Mouse (Mus musculus): ENCODE measurements at regions not wholly inside any gene's neighbourhood (a gene's known extent, or its start where the extent isn't known, plus 50 kb on each side); places are given as distances from the start of the nearest gene placed in this dataset.

GRCm38 (mm10) chr17:4425342-4425741 is 568.8 kb upstream of the Arid1b start:
- CTCF ChIA-PET: no interaction called here

DNA sequence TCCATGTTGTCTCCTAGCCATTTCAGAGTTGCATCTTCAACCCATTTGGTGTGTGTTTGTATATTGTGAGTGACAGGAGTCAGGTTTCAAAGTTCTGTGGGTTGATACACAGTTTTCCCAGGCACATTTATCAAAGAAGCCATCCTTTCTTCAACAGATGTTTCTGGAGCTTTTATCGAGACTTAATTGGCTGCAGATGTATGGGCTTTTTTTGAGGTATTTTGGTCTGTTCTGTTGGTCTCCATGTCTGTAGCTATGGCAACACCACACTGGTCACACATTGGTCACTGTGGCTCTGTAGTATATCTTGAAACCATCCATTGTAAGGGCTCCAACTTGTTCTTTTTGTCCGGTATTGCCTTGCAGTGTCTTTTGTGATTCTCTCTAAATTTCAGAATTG is 565.1 kb upstream of the Arid1b start:
- CTCF ChIA-PET: no interaction called here

- CTCF ChIA-PET: no interaction called here
These were observed 548.5 kb upstream of the Arid1b start for GRCm38 (mm10) chr17:4445606-4446005.

DNA sequence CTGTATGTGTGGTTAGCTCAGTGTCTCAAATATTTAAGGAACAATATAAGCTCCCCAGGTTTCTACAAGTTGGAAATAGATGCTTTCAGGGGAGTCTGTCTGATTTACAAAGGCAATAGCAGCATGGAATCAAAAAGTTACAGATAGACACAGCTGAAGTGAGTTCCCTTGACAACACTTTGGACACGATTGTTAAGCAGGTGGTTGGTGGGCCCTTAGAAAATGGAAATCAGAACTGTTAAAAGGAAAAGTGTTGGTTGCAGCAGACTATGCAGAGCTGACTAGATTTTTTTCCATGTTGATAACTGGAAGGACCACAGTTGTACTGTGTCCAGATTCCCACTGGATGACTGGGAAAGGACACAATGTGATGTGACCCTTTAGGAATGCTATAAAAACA is 536.6 kb upstream of the Arid1b start:
- CTCF ChIA-PET: interaction anchor here (0.7 kb wide), 1 partner anchor 444 kb away, joined by 3 read pairs; no protein-coding TSS in a partner anchor

DNA sequence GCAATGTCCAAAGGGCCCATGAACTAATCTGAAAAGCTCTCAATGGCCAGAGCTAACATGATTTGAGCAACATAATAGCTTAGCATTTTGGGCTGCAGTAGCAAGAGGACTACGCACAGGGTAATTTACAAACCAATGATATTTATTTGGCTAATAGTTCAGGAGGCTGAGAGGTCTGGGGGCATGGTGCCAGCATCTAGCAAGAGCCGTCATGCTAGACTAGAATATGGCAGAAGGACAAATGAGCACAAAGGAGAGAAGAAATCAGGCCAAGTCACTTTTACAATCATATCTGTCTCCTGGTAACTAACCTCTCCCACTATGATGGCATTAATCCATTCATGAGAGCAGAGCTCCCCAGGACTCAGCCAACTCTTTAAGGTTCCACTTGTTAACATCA is 532.6 kb upstream of the Arid1b start:
- CTCF ChIA-PET: no interaction called here

DNA sequence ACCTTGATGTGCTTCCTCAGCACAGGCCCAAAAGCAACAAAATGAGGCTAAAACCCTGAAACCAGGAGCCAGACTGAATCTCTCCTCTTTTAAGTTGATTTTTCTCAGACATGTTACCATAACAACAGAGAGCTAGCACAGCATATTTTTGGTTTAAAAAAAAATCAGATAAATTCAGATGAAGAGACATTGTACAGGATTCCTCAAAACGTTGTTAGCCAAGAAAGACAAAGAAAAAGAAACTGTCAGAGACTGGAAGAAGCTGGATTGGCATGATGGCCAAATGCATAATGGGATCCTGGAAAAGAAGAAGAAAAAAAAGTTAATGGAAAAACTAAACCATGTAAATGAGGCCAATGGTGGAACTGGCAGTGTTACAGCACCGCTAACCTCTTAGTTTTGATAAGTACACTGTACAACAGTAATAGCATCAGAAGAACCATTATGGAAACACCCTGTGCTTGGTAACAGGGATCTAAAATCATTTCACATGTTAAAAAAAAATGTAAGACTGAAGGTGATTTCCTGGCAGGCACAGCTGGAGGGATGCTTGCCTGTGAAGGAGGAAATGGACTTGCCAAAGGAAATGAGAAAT is 529.7 kb upstream of the Arid1b start:
- CTCF ChIA-PET: no interaction called here

DNA sequence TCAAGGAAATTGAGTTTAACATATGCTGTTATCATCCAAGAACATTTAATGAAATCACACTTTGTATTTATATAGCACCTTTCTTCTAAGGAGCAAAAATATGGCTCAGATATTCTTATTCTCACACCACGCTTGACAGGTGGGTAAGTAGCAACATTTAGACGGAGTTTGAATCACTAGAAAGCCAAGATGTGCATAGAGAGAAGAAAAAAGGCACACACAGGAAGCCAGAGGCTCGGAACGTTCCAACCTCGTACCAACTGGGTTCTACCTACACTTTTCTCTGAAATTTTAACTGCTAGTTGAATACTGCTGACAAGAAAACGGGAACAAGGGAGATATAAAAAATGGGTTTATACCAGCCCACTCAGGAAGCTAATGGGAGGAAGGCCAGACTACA is 528.4 kb upstream of the Arid1b start:
- CTCF ChIA-PET: no interaction called here

- CTCF ChIA-PET: no interaction called here
These were observed 521.7 kb upstream of the Arid1b start for GRCm38 (mm10) chr17:4472412-4472811.

DNA sequence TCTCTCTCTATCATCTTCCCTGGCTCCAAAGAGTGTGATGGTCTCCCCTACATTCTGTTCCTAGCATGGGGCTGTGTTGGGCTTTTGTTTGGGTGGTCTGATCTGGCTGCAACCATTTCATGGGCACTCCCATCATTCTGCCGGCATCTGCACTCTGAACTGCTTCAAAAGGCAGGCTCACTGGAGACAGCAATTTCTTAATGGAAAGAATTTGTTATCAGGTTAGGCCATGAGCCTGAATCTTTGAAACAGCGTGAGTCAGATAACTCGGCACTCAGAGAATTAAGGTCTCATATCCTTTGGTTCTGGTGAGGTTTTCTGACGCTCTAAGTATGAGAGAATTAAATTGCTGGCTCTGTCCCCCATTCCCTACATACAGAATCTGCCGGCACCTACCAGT is 519.8 kb upstream of the Arid1b start:
- CTCF ChIA-PET: interaction anchor here (0.6 kb wide), 1 partner anchor 488 kb away, joined by 8 read pairs; no protein-coding TSS in a partner anchor

DNA sequence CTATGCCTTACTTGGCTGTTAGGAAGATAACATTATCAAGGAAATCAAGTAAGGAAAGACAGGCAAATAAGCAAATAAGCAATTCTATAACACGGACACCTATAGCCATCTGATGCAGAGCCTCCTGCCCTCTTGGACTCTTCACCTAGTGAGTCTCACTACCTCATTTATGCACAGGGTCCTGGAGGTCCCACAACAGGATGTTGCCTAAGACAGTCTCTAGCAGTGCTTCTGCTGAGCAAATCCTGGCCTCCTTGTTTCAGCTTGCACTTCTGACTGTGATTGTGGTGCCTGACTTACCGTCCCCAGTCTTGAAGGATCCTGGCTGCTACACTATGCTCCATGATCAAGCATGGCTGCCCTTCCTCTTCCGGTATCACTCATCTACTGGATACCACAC is 518.5 kb upstream of the Arid1b start:
- CTCF ChIA-PET: no interaction called here

DNA sequence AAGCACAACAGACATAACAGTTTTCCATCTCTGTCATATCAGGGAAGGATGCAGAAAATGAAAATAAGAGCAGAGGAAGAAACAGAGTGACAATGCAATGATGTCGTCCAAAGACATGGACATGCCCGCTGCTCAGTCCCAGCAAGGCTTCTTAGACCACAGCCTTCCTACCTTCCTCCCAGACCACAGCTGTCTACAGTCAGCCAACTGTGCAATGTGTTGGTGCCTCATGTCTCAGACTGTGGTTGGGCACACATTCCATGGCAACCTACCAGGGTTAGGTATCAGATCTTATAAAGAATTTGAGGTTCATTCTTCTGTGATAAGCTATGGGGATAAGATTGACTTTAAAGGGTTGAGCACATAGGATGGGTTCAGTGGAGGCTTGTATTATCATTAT is 499.7 kb upstream of the Arid1b start:
- CTCF ChIA-PET: no interaction called here

DNA sequence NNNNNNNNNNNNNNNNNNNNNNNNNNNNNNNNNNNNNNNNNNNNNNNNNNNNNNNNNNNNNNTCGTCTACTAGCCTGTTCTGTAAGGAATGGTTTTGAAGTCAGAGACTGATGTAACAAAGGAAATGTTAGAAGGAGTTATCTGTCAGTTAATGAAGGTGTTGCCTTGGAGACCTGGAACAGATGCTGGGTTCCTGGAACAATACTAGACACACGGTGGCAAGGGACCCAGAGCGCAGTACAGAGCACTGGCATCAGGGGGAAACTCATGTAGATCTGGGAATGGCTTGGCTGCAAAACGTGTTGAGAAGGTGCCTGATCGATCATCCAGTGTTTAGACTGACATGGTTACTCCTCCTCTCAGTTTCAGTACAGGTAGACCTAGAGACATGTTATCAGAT is 493.6 kb upstream of the Arid1b start:
- CTCF ChIA-PET: no interaction called here

DNA sequence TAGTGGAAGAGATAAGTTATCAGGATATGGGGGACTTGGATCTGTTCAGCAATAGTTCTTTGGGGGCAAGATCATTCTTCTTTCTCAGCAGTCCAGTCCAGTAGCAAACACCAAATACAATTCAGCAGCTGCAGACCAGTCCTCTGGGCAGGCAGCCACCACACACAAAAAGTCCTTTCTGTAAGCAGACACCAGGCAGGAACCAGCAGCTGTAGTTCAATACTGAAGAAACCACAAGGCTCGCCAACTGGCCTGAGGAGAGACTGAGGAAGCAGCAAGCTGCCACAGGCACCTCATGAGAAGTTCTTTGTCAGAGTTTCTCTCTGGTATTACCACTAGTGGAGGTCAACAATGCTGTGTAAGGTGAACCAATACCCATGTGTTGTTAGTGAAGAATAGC is 493.1 kb upstream of the Arid1b start:
- CTCF ChIA-PET: no interaction called here

GRCm38 (mm10) chr17:4504951-4505350 is 489.2 kb upstream of the Arid1b start:
- CTCF ChIA-PET: interaction anchor here (0.7 kb wide), 1 partner anchor 185 kb away, joined by 3 read pairs; no protein-coding TSS in a partner anchor

- CTCF ChIA-PET: no interaction called here
These were observed 484.6 kb upstream of the Arid1b start for GRCm38 (mm10) chr17:4509506-4509905.

- CTCF ChIA-PET: no interaction called here
These were observed 478.0 kb upstream of the Arid1b start for GRCm38 (mm10) chr17:4516141-4516540.

DNA sequence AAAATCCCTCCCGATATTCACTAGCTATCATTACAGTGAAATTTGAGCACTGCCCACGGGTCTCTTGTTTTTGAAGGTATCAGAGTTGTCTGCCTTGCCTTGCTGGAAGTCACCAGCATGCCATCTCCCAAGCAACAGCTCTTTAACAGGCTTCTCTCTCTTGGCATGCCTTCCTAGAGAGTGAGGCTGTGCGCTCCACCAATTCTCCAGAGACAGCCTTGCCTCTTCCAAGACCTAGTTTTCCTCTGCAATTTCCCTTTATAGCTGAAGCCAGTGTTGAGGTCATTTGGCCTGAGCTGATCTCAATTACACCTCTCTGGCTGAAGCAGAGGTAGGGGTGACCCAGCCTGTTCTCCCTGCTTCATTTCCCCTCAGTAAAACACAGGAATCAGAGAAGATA is 477.3 kb upstream of the Arid1b start:
- CTCF ChIA-PET: no interaction called here

- CTCF ChIA-PET: no interaction called here
These were observed 473.1 kb upstream of the Arid1b start for GRCm38 (mm10) chr17:4521031-4521430.

- CTCF ChIA-PET: no interaction called here
These were observed 467.7 kb upstream of the Arid1b start for GRCm38 (mm10) chr17:4526466-4526865.

DNA sequence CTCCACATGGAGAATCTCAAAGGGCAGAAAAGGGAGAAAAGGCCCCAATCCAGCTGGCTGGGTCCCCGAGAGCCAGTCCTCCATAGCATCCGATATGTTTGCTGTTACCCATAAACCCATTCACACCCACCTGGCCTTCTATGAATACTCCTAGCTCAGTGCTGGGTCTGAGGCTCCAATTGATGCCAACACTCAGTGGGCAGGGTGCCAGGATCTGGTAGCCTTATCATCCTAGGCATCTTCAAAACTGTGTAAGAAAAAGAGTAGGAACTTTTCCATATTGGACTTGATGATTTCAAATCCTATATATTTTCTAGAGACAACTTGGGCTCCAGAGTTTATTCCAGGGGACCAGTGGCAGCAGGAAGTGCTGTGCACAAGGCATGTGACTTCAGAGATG is 462.0 kb upstream of the Arid1b start:
- CTCF ChIA-PET: no interaction called here

- CTCF ChIA-PET: no interaction called here
These were observed 453.7 kb upstream of the Arid1b start for GRCm38 (mm10) chr17:4540435-4540834.

GRCm38 (mm10) chr17:4541020-4541743 is 452.9 kb upstream of the Arid1b start:
- CTCF ChIA-PET: no interaction called here

- CTCF ChIA-PET: no interaction called here
These were observed 447.6 kb upstream of the Arid1b start for GRCm38 (mm10) chr17:4546579-4546978.

DNA sequence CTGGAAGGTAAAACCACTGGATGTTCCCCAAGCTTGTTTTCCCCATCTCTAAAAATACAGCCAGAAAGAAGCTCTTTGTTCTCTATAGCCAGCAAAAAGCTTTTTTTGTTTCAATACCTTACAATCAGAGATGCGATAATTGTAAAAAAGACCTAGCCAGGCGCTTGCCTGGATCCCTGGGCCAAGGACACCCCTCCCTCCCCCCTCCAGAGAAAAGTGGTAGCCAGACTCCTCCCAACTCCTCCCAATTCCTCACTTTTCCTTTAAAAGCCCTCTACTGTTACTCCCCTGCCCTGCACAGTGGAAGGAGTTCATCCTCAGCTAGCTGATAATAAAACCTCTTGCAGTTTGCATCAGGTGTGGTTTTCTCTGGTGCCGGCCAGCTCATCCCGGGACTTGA is 441.1 kb upstream of the Arid1b start:
- CTCF ChIA-PET: interaction anchor here (0.6 kb wide), 1 partner anchor 1508 kb away, joined by 5 read pairs; no protein-coding TSS in a partner anchor

All from spleen, embryonic (tissue).